Mouse (Mus musculus): ENCODE measurements around the gene Luc7l2.

DNA sequence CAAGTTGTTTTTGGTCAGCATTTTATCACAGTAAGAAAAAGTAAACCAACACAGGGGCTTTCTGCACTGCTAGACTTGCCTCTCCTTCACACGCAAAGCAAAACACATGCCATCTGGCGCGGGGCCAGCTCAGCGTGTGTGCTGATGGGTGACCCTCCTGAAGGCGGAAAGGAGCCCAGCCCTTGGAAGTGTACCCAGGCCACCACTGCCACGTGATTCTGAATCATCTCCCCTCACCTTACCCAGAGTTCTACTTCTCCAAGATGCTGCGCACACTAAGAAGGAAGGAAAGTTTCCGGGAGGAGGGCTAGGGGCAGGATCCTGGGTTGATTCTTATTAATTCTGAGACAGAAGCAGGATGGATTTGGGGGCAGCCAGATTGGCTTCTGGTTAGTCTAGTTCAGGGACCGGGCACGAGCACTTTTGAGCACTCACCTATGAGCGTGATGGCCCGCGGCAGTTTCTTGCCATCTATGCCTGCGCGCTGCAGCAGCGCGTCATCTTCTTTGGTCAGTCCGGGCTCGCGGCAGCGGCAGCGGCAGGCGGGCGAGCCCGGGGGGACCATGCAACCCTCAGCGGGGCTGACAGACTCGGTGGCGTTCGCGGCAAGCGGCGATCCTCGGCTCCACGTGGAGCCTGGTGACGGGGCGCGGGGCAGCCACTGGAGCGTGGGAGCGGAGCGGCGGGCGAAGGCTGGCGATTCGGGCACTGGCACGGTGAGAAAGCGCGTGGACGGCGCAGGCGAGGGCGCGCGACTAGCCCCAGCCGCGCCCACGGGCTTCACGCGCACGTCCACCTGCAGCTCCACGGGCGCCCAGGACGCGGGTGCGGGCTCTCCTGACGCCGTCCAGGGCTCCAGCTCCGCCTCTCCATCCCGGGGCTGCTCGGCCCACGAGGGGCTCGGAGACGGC is 85.1 kb downstream of the Luc7l2 start:
- no peak for TF ChIP-seq MAX (IDR thresholded peaks at IDR 0.05; ENCODE audit: low read depth)
- no peak for TF ChIP-seq POLR2A (IDR thresholded peaks at IDR 0.05; ENCODE audit: insufficient read length, low read depth)

Data from myocyte (in vitro differentiated cells).